Mouse (Mus musculus): Measurements from ENCODE around the gene Dyrk1a. TPM values are rescaled to one million over a fixed set of nuclear protein-coding genes. Genes with fewer than 3 reads are reported as not detected.

Dyrk1a gene
- polyA plus RNA-seq, 1 experiment from 2014 or later, result 9.0 TPM

DNA sequence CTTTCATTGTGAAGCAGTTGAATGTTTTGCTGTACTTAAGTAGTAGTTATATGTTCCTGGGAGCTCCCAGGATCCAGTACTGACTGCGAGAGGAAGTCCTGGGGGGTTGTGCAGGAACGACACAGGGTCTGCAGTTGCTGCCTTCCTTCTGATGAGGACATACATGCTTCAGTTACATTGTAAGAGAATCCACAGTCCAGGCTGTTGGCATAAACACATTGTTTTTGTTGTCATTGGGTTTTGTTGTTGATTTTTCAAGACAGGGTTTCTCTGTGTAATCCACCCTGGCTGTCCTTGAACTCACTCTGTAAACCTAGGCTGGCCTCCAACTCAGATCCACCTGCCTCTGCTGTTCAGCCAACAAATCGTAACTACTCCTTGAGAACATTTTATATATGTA lies 80.1 kb downstream of the Dyrk1a start:
- Histone ChIP-seq H3K27ac (no peak overlapping the region), H3K4me1 (peaks cover 13% of the 10 kb centered on the region; the same call in 1 of the 2 replicates), H3K27me3 (no peaks in the 10 kb centered on the region), H3K9ac (no peak overlapping the region), H3K36me3 (no peaks in the 10 kb centered on the region), H3K9me3 (no peaks in the 10 kb centered on the region), H3K4me3 (no peak overlapping the region), H3K4me2 (replicated peaks) (no peak overlapping the region)
- 81% methylated on average over 3 of the region's 3 CpGs for WGBS
- no peak for ATAC-seq (ENCODE audit: insufficient number of reproducible peaks, insufficient read depth, low FRiP score, low TSS enrichment)

DNA sequence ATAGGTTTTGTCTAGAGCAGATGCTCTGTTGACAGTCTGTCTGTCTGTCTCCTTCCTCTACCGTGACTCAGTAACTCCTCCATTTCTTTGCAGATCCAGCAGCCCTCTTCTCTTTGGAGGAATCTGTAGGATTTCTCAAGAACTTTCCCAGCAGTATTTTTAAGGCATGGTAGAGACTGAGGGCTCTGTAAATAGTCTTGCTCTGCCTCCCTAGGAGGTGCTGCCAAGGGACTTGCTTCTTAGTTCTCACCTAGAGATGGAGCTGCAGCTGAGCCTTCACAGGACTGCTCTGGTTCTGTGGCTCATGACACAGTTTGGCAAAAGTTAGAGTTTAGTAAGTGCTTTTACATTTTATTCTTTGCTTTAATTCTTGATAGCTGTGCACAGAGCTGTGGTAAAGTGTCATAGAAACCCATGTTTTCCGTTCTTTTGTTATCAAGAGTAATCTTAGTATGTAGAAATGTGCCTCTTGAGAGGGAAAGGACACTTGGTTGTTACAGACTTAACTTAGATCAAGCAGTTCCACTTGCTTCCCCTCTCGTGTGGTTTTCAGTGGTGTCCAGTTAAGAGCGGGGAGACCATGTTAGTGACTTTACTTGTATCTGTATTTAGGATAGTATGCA lies 82.4 kb downstream of the Dyrk1a start:
- no peak for ATAC-seq (ENCODE audit: insufficient number of reproducible peaks, insufficient read depth, low FRiP score, low TSS enrichment)
- 77% methylated on average over 4 of the region's 4 CpGs for WGBS
- H3K9ac ChIP-seq, result no peak overlapping the region
- no peaks in the 10 kb centered on the region for H3K27me3 ChIP-seq
- H3K4me1 ChIP-seq, result peaks cover 11% of the 10 kb centered on the region; the same call in 1 of the 2 replicates
- no peak overlapping the region for H3K4me2 ChIP-seq (replicated peaks)
- H3K9me3 ChIP-seq, result no peaks in the 10 kb centered on the region
- H3K4me3 ChIP-seq, result no peak overlapping the region
- no peak overlapping the region for H3K27ac ChIP-seq
- no peaks in the 10 kb centered on the region for H3K36me3 ChIP-seq

DNA sequence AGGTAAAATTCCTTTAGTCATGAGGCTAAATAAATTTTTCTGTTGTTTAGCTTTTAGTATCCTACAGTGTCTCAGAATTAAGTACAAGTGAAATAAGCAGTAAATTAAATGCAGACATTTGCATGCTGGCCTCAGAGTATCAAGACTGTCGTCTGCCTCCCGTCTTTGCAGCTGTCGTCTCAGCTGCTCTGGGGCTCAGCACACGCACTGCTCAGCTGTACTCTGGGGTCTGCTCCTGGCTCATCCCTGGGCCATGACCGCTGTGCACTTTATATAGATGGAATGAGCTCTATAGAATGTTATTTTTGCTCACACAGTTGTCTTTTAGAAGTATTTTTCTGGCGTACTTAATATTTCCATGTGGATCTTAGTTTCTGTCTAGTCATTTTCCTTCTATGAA lies 85.3 kb downstream of the Dyrk1a start:
- Histone ChIP-seq H3K27me3 (no peaks in the 10 kb centered on the region), H3K36me3 (peaks cover 4% of the 10 kb centered on the region), H3K4me3 (no peak overlapping the region), H3K9me3 (no peaks in the 10 kb centered on the region), H3K4me1 (peaks cover 3% of the 10 kb centered on the region; the same call in 1 of the 2 replicates), H3K4me2 (replicated peaks) (no peak overlapping the region), H3K9ac (no peak overlapping the region), H3K27ac (no peak overlapping the region)
- no peak for ATAC-seq (ENCODE audit: insufficient number of reproducible peaks, insufficient read depth, low FRiP score, low TSS enrichment)
- WGBS, result 59% methylated on average over 6 of the region's 6 CpGs

DNA sequence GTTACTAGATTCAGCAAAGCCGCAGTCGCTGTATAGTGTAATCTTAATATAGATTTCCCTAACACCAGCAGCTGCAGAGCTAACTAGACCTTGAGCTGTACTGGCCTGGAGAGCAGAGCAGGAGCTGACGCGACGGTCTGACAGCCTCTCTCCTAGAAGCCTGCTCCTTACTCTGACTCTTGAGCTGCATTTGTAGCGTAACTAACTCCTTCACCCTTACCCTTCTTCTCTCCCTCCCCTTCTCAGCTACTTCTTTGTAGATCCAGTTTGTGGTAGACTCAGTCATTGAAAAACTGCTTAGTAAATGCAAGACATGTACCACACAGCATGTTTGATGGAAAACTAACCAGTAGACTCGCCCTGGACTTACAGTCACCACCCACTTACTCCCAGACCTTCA lies 87.1 kb downstream of the Dyrk1a start:
- Histone ChIP-seq H3K27ac (no peak overlapping the region), H3K4me2 (replicated peaks) (no peak overlapping the region), H3K9ac (no peak overlapping the region), H3K9me3 (no peaks in the 10 kb centered on the region), H3K36me3 (peaks cover 10% of the 10 kb centered on the region), H3K27me3 (no peaks in the 10 kb centered on the region), H3K4me1 (peaks cover 3% of the 10 kb centered on the region; the same call in 1 of the 2 replicates), H3K4me3 (no peak overlapping the region)
- ATAC-seq (ENCODE audit: insufficient number of reproducible peaks, insufficient read depth, low FRiP score, low TSS enrichment), result no peak
- WGBS, result 83% methylated on average over 7 of the region's 7 CpGs

DNA sequence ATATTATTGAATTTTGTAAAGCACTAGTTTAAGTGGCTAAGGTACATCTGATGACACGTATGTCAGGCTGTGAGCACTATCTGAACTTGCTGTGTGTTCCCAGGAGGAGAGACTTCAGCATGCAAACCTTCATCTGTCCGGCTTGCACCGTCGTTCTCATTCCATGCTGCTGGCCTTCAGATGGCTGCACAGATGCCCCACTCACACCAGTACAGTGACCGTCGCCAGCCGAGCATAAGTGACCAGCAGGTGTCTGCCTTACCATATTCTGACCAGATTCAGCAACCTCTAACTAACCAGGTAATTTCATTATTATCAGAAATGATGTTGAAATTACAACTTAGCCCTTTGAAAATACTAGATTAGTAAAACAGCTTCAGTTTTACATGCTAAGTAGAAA lies 89.6 kb downstream of the Dyrk1a start:
- no peak overlapping the region for H3K27ac ChIP-seq
- H3K9ac ChIP-seq, result no peak overlapping the region
- no peaks in the 10 kb centered on the region for H3K4me1 ChIP-seq
- H3K9me3 ChIP-seq, result no peaks in the 10 kb centered on the region
- no peak overlapping the region for H3K4me3 ChIP-seq
- WGBS, result 93% methylated on average over 7 of the region's 7 CpGs
- no peaks in the 10 kb centered on the region for H3K27me3 ChIP-seq
- no peak overlapping the region for H3K4me2 ChIP-seq (replicated peaks)
- peaks cover 10% of the 10 kb centered on the region for H3K36me3 ChIP-seq
- no peak for ATAC-seq (ENCODE audit: insufficient number of reproducible peaks, insufficient read depth, low FRiP score, low TSS enrichment)

DNA sequence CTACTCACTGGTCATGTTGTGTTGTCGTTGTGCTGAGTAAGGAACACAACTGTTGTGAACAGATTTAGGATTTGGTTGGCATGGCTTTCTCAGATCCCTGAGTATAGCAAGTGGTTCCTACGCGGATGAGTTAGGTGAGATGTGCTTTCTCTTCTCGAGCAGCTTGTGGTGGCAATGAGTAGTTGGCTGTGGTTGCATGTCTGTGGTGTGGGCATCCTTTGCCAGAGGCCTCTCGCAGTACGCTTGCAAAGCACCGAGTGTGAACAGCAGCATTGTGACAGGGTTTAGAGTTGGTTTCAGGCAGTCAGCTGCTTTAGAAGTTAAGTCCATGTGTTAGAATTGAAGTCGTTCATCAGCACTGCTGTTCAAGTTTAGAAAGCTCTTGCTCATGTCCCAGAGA lies 90.4 kb downstream of the Dyrk1a start:
- Histone ChIP-seq H3K36me3 (peaks cover 10% of the 10 kb centered on the region), H3K4me2 (replicated peaks) (no peak overlapping the region), H3K9me3 (no peaks in the 10 kb centered on the region), H3K4me3 (no peak overlapping the region), H3K27me3 (no peaks in the 10 kb centered on the region), H3K27ac (no peak overlapping the region), H3K4me1 (no peaks in the 10 kb centered on the region), H3K9ac (no peak overlapping the region)
- no peak for ATAC-seq (ENCODE audit: insufficient number of reproducible peaks, insufficient read depth, low FRiP score, low TSS enrichment)
- WGBS, result 94% methylated on average over 8 of the region's 8 CpGs

DNA sequence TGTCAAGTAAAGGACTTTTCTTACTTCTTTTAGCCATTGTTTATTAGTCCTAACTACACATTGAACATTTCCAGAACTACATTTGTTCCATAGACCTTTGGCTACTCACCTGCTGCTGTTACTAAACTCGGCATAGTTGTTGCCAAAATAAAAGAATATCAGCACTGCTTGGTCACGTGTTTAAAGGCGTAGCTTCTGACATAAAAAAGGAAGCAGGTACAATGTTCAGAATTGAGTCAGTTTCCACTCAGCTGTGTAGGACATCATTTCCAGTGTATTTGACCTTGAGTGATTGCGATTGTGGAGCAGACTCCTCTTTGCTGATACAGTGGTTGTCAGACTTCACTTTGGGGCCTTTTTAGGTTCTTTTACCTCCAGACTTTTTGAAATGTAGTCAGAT lies 97.7 kb downstream of the Dyrk1a start:
- 94% methylated on average over 4 of the region's 4 CpGs for WGBS
- Histone ChIP-seq H3K27me3 (no peaks in the 10 kb centered on the region), H3K4me3 (no peak overlapping the region), H3K36me3 (peaks cover 45% of the 10 kb centered on the region), H3K9me3 (no peaks in the 10 kb centered on the region), H3K4me2 (replicated peaks) (no peak overlapping the region), H3K4me1 (no peaks in the 10 kb centered on the region), H3K27ac (no peak overlapping the region), H3K9ac (no peak overlapping the region)
- ATAC-seq (ENCODE audit: insufficient number of reproducible peaks, insufficient read depth, low FRiP score, low TSS enrichment), result no peak

- 91% methylated on average over 9 of the region's 9 CpGs for WGBS
- no peak overlapping the region for H3K27ac ChIP-seq
- no peak for ATAC-seq (ENCODE audit: insufficient number of reproducible peaks, insufficient read depth, low FRiP score, low TSS enrichment)
- no peaks in the 10 kb centered on the region for H3K4me1 ChIP-seq
- H3K9ac ChIP-seq, result no peak overlapping the region
- H3K9me3 ChIP-seq, result no peaks in the 10 kb centered on the region
- H3K27me3 ChIP-seq, result no peaks in the 10 kb centered on the region
- H3K4me2 ChIP-seq (replicated peaks), result no peak overlapping the region
- peaks cover 53% of the 10 kb centered on the region for H3K36me3 ChIP-seq
- H3K4me3 ChIP-seq, result no peak overlapping the region
These were observed 101.5 kb downstream of the Dyrk1a start for GRCm38 (mm10) chr16:94671313-94671712.

DNA sequence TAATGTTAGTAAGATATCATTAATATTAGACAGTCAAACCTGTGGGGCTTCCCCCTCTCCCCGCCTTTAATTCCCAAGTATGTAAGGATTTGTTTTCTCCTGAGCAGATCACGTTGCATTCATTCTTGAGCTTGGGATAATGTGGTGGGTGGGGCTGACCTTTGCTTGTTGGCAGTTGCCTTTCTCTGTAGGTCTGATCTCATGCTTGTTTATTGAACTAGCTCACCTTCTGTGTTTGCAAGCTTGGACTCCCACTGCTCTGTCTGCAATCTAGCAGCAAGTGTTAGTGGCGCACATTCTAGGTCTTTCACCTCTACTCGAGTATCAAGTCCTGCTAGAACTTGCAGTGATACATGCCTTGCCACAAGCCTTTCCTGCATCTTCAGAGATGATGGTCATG lies 111.1 kb downstream of the Dyrk1a start:
- Histone ChIP-seq H3K4me3 (no peak overlapping the region), H3K27me3 (no peaks in the 10 kb centered on the region), H3K4me1 (0 out of 2 replicates have a peak, but pooled peaks cover 2% of the 10 kb centered on the region), H3K36me3 (peaks cover 34% of the 10 kb centered on the region), H3K9me3 (no peaks in the 10 kb centered on the region), H3K4me2 (replicated peaks) (no peak overlapping the region), H3K9ac (no peak overlapping the region), H3K27ac (no peak overlapping the region)
- WGBS, result 61% methylated on average over 4 of the region's 4 CpGs
- no peak for ATAC-seq (ENCODE audit: insufficient number of reproducible peaks, insufficient read depth, low FRiP score, low TSS enrichment)

GRCm38 (mm10) chr16:94681760-94682159 lies 112.0 kb downstream of the Dyrk1a start:
- Histone ChIP-seq H3K4me1 (0 out of 2 replicates have a peak, but pooled peaks cover 2% of the 10 kb centered on the region), H3K36me3 (peaks cover 43% of the 10 kb centered on the region), H3K9ac (no peak overlapping the region), H3K27me3 (no peaks in the 10 kb centered on the region), H3K4me3 (no peak overlapping the region), H3K4me2 (replicated peaks) (no peak overlapping the region), H3K9me3 (no peaks in the 10 kb centered on the region), H3K27ac (no peak overlapping the region)
- no peak for ATAC-seq (ENCODE audit: insufficient number of reproducible peaks, insufficient read depth, low FRiP score, low TSS enrichment)
- WGBS, result 95% methylated on average over 4 of the region's 4 CpGs

DNA sequence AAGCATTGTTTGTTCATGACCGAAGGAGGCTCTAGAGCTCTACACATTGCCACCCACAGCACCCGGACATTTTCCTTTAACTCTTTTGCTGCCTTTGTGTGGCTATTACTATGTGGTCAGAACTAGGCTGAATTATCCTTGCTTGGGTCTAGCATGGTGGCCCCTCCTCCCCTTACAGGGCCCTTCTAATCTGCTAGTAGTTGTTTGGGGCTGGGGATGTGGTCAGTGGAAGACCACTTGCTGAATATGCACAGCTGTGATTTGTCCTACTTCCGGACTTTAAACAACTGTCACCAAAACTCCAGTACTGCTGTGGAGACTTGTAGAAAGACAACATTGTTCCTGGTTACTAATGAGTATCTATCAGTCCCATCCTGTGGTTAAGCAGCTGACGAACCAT lies 114.2 kb downstream of the Dyrk1a start:
- no peak overlapping the region for H3K27ac ChIP-seq
- no peak overlapping the region for H3K9ac ChIP-seq
- H3K4me2 ChIP-seq (replicated peaks), result no peak overlapping the region
- 88% methylated on average over 4 of the region's 4 CpGs for WGBS
- no peak for ATAC-seq (ENCODE audit: insufficient number of reproducible peaks, insufficient read depth, low FRiP score, low TSS enrichment)
- H3K9me3 ChIP-seq, result no peaks in the 10 kb centered on the region
- H3K36me3 ChIP-seq, result peaks cover 56% of the 10 kb centered on the region
- no peak overlapping the region for H3K4me3 ChIP-seq
- H3K27me3 ChIP-seq, result no peaks in the 10 kb centered on the region
- 0 out of 2 replicates have a peak, but pooled peaks cover 2% of the 10 kb centered on the region for H3K4me1 ChIP-seq

DNA sequence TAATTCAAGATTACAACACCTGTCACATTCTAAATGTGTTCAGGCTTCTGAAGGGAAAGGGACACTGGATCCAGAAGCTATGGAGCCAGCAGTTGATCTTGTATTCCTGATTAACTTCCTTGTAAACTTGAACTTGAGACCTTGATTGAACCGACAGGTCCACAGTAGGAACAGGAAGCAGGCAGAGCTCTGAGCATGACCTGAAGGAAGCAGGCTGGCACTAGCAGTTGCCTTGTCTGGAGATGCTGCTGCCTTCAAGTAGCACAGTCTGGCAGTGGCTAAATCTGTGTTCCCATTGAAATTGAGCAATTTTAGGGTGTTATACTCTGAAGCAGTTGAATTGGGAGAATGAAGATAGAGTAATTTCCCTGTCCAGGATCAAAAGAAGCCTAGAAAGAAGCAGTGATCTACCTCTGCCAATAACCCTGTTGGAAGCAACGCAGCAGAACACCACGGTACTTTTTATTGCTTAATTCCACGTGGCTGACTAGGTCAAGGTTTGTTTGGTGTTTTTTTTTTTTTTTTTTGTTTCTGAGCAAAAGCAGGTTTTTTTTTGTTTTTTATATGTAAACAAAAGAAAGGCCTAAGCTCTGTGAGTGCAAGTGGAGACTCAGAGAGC lies 124.0 kb downstream of the Dyrk1a start:
- WGBS, result 74% methylated on average over 4 of the region's 4 CpGs
- Histone ChIP-seq H3K36me3 (peaks cover 49% of the 10 kb centered on the region), H3K9me3 (no peaks in the 10 kb centered on the region)

More for the DNA sequence above, 124.0 kb downstream of the Dyrk1a start:
- no peak for ATAC-seq (ENCODE audit: insufficient number of reproducible peaks, insufficient read depth, low FRiP score, low TSS enrichment)
- Histone ChIP-seq H3K4me2 (replicated peaks) (no peak overlapping the region), H3K9ac (no peak overlapping the region), H3K4me1 (no peaks in the 10 kb centered on the region), H3K27me3 (no peaks in the 10 kb centered on the region), H3K4me3 (no peak overlapping the region), H3K27ac (0 out of 2 replicates have a peak overlapping the region, but pooled peaks have one; percentile 33)
